Mouse (Mus musculus): Measurements from ENCODE around the gene 2310011J03Rik.

The 2310011J03Rik gene

DNA sequence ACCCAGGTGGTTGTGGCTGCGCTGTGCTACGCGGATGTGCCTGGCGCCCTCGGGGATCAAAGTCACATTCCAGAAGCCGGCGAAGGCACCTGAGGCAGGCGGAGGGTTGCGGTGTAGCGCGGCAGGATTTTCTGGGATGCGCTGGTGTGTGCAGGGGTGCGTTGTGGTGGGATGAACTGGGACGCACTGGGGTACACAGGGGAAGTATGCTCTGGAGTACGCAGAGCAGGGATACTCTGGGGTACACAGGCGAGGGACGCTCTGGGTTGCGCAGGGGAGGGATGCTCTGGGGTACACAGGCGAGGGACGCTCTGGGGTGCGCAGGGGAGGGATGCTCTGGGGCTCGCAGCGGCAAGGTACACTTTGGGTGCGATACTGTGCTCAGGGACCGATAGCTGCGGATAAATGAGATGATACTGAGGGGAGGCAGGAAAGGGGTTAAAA is 22.0 kb upstream of the 2310011J03Rik start:
- no peak for DNase-seq (ENCODE audit: low read depth, low spot score)

DNA sequence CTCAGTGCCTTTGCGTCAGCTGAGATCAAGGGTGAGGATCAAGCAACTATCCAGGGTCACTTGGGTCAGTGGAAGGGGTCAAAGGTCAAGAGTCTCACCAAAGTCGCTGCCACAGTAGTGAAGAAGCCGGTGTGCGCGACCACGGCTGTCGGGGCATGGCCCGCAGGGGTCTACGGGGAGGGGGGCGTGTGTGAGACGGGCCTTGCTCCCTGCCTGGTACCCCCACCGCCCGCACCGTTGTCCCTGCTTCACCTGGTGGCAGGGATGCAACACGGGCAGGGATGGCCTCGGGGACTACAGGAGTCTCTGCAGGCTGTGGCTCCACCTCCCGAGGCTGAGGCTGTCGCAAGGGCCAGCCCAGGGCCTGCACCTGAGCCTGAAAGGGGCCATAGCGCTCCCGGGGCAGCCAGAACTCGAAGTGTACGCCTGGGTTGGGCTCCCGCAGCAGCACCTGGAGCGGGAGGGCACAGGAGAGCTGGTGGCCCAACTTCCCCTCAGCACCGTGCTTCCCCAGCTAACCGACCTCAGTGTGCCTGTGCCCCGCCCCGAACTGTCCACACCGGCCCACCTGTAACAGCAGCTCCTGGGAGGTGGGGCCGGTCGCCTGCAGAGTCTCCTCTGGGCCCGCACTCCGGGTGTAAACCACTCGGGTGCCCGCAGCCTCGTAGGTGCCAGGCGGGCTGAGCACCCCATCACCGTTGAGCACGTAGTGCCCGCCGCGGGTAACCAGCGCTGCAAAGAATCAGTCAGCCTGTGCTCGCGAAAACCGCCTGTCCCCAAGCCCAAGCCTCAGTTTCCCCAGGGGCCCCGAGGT is 21.4 kb upstream of the 2310011J03Rik start:
- DNase-seq (ENCODE audit: low read depth, low spot score): no peak

DNA sequence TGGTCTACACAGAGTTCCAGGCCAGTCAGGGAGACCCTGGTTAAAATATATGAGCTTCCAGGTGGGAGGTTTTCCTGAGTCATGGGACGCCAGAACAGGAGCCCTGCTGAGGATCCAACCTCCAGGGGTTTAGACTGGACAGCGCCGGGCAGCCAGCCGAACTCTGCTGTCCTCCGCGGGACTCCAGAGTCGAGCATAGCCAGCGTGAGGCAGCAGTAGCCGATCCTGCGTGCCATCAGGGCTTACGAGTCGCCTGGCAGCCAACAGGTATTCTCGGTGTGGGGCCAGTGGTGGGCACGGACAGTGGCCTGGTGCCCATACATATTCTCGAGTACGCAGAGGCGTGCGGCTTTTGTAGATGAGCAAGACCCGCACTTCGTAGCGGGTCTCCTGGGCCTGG is 20.7 kb upstream of the 2310011J03Rik start:
- no peak for DNase-seq (ENCODE audit: low read depth, low spot score)

DNA sequence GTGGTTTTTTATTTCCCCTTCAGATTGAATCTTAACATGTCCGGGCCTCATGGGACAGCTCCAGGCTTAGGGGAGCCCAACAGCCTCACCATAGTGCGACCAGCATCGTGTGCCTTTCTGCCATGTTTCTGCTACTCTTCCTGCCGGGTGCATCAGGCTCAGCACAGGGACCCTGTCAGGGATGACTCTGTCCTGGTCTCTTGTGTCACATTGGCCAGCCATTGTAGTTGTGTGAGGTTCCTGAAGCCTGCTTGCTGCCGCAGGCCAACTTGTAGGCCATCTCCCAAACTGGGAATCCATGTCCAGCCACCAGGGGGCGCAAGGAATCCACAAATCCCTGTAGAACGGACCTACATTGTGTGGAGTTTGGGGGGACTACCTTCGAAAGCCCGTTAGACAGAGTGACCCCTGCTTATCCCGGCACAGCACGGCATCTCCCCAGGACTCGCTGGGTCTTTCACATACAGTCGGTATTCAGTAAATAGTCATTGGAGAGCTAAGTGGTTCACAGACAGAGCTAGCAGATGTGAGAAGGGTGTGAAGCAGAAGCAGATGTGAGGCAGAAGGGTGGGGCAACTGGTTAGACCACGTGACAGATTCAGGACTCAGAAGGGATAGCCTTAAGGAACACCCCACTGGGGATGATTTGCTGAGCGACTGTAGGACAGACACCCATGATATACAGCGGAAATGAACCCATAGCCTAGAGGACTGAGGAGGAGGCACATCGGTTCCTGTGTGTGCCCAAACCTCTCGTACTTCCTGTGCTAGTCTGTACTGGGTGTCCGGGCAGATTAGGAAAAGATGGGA is 19.8 kb upstream of the 2310011J03Rik start:
- DNase-seq (ENCODE audit: low read depth, low spot score): peak; percentile 94

DNA sequence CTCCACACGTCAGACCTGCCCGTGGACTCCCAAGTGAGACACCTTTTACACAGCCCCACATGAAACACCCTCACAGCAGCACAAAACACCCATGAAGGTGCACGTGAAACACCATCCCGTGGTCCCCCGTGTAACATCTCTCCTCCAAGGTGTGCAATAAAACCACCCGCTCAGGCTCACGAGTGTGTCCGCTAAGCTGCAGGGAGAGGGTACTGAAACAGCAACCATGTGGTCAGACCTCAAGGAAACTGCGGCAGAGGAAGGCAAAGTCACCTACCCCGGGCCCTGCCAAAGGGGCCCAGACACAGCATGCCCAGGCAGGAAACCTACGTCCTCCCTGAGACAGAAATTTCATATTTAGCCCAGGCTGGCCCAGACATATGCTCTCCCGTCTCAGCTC is 15.9 kb upstream of the 2310011J03Rik start:
- DNase-seq (ENCODE audit: low read depth, low spot score): no peak

DNA sequence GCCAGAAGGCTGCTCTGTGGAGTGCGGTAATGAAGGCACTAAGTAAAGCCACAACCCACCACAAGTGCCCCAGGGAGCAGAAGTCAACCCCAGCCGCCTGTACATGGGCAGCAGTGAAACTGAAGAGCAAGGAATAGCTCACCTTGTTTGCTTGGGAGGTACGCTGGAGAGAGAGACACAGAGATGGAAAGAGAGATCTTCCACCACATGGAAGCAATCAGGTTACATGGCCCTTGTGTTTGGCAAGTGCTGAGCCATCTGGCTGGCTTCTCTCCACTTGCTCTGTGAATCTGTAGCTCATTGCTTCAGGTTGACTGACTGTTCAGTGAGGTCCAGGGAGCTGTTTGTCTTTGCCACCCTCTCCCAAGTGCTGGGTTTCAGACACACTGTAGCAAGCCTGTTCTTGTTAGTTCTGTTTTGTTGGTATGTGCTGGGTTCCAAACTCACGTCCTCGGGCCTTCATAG is 12.2 kb upstream of the 2310011J03Rik start:
- peak; percentile 93 for DNase-seq (ENCODE audit: low read depth, low spot score)

DNA sequence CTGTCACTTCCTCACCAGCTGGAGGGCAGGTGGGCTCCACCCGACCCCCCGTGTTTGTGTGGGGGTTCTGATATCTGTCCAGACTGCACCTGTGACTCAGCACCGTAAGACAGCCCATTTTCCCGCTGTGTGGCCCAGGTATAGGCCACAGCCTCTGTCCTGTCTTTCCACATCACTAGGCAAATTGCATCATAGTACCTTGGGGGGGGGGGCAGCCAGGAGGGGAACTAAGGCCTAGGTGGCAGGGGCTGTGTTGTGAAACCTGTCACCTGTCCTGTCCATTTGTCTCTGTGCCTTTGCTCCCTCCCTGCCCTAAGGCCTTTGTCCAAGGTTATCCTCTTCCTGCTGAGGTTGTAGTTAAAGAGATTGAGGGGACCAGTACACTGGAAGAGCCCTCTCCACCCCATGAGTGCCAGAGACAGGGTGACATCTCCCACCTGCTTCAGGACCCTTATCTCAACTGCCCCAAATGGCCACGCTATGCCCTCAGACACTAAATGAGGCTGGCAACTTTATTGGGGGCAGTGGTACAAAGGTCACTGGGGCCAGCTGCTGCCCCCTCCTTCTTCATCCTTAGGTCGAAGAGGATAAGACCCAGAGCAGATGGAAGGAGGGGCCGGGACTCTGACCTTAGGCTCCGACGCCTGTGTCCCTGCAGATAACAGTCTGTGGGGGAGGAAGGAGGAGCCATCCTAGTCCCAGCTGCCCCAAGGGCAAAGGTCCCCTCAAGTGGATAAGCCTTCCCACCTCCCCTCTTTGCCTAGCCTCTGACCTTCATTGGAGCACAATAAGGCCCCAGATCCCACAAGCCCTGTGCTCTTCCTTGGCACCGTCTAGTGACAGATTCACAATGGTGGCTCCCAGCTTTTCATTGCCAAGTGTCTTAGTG is 11.5 kb upstream of the 2310011J03Rik start:
- peak; percentile 83 for DNase-seq (ENCODE audit: low read depth, low spot score)

DNA sequence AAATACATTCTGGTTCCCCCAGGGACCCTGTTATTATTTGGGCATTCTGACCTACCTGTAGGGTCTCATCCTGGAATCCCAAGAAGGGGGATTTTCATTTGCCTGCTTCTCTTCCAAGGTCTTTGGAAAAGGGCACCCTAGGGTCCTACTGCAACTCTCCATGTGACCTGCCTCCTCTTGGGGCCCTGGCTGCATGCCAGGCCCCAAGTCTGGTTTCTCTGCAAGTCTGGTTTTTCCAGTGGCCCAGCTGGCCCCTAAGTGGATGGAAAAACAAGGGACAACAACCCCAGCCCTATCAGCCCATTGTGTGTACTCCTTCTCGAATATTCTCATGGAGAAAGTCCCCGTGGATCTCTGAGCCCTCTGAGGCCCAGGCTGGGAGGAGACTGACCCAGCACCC is 10.6 kb upstream of the 2310011J03Rik start:
- DNase-seq (ENCODE audit: low read depth, low spot score): no peak

DNA sequence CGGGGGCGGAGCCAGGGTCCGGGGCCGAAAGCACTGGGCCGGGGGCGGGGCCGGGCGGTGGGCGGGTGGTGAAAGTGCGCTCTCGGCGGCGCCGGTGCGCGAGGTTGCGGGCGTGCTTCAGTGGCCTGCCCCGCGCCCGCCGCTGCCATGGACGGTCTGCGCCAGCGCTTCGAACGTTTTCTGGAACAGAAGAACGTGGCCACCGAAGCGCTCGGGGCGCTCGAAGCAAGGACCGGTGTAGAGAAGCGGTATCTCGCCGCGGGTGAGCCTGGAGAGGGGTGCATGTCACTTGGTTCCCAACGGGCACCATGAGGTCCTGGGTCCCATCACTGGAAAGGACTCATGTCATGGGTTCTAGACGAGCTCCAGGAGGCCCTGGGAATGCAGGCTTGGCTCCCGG is 9.7 kb upstream of the 2310011J03Rik start:
- DNase-seq (ENCODE audit: low read depth, low spot score): no peak

DNA sequence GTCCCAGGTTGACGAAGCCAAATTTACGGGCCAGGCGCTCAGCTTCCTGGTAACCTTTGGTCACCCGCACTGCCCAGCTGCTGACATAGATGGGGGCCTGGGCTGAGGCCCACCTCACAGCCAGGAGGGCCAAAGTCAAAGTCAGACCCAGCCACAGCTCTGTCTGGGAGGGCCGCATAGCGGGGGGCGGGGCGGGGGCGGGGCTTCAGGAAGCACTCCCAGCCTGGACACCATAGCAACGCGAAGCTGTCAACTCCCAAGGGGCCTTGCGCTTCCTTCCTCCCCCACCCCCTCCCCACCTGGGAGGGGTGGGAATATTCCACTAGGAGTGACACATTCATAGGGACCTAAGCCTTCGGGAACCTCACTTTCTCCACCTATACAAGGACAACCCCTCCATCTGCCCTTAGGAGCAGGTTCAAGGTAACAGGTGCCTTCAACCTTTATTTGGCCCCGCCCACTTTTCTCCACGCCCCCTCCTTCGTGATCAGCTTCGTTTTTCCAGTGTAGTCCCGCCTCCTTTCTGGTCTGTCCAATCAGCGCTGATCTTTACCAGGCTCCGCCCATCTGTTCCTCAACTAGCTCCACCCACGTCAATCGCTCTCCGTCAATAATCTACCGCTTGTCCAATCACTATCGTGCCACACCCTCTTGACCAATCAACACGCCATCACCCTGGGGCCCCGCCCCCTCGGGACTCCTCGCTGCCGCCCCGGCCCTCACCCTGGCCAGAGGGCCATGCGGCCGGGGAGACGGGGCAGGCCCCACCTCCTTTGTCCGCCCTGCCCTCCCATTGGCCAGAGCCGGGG is 9.1 kb upstream of the 2310011J03Rik start, which contains the start of the genes Pcsk4 and Reep6:
Gene Pcsk4, minus strand, starts transcription at position 226 of the 809 bp plus-strand sequence.
Gene Reep6, plus strand, starts transcription at position 681 of the 809 bp plus-strand sequence.
- DNase-seq (ENCODE audit: low read depth, low spot score): peak; percentile 98

DNA sequence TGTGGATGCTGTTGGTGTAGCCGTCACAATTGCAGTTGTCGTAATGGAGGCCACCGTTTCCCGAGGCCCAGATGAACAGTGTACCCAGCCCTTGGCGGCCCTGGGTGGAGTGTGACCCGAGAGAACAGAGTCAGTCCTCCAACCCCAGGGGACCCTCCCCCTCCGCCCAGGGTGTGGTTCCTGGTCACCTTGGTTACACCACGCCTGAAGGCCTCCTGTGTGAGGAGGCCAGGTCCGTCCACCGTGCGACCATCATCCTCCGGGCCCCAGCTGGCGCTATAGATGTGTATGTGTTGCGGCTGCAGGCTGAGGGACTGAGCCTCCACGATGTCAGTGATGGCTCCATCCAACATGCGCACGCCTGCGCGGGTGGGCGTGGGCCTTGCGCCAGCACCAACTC is 4.7 kb upstream of the 2310011J03Rik start:
- no peak for DNase-seq (ENCODE audit: low read depth, low spot score)

DNA sequence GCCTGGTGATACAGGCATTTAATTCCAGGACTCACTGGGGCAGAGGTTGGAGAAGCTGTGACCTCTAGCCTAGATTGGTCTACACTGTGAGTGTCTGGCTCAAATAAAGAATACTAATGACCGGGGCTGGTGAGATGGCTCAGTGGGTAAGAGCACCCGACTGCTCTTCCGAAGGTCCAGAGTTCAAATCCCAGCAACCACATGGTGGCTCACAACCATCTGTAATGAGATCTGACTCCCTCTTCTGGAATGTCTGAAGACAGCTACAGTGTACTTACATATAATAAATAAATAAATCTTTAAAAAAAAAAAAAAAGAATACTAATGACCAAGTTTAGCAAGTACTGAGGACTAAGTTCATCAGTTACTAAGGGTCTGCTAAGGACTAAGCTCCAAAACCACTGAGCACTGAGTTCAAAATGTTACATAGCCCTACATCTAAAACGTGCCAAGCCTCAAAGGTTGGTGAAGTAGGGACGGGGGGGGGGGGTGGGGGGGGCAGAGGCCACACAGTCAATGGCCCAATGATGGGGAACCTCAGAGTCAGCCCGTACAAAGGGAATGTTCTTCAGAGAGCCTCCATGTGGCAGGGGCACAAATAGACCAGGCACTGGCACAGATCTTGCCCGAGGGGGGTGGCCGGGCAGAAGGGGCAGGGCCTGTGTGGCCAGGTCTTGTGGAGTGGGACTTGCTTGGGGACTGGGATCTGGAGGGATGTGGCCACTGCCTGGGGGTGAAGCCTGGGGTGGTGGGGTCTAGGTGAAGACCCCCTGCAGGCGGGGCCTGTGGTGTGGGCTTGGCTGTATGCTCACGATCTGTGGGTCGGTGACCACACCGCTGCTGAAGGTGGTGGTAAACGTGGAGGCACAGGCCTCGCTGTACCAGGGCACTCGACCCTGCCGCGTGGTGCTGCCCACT is 4.0 kb upstream of the 2310011J03Rik start:
- DNase-seq (ENCODE audit: low read depth, low spot score): no peak

DNA sequence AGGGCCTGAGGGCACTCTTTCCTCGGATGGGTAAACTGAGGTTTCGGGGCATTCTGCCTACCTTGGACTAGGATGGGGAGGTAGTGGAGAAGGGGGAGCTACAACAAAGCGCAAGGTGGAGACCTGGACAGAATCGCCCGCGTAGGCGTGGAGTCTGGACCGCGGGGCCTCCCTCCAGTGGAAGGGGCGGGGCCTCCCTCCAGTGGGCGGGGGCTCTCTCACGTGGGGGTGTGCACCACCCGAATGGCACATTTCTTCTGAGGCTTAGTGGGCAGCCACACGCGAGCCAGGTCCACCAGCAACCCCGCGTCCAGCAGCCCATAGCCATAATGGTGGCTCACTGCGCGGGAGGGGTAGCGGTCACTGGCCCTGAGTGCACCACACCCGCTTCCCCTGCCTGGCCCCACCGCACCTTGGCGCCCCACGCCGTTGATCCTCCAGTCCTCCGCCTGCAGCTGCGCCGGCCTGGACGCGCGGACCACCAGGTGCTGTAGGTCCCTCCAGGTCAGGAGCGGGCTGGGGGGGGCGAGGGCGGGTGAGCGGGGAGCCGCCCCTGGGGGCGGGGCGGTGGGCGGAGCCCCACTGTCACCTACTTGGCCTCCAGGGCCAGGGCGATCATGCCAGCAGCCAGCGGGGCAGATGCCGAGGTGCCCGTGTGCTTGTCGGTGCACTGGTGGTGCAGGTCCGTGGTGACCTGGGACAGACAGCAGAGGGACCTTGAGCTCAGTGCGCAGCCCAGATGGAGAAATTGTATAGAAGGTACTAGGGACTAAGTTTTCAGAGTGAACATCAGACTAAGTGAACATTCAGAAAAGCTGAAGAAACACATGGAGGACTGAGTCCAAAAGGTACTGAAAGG is 3.2 kb upstream of the 2310011J03Rik start:
- DNase-seq (ENCODE audit: low read depth, low spot score): peak; percentile 74

DNA sequence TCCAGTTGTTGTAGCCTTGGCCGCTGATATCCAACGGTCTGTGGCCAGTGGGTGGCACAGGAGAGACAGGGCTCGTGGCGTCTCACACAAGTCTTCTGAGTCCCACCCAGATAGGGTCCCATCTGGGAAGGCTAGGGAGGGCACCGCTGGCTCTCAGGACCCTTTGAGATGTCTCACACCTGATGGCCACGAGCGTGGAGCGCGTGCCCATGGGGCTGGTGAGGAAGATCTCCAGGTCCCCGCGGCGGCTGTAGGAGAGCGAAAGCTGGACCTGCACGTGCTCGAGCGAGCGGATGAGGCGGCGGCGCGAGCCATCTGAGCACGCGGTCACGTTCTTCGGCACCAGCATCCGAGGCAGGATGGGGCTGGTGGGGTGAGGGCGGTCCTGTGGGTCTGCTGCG is 2.5 kb upstream of the 2310011J03Rik start:
- peak; percentile 40 for DNase-seq (ENCODE audit: low read depth, low spot score)

DNA sequence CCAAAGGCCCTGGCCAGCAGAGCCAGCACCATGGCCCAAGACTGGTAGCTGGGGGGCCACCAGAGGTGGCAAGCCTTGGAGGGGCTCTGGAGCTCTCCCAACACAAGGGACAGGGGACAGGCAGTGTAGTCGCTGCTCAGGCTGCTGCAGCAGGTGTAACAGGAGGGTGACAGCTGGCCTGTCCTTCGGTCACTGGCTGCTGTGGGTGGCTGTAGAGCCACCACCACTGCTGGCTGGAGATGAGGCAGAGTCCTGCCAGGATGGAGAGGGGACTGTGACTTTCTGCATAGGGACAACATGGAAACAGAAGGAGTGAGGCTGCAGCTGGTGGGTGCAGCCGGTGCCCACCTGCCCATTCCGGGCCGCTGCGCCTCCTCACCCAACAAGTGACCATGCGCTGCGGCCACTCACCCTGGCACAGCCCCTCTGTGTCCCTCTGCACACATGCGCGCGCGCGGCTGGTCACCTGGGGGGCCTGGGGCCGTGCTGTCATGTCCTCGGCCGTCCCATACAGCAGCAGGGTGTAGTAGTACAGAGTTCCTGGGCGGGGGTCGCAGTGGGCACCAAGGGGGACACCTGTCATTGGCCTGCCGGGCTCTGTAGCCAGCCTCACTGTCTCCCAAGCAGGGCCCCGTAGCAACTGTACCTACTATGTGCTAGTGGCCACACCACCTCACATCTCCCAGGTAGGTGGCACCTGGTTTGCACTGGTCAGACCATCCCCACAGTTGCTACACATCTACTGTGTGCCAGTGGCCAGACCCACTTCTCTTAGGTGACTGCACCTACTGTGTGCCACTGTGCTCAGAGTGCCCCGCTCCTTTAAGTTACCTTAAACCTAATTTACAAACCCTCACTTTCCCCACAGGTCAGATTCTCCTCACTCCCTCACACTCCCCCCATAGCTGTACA is 1.6 kb upstream of the 2310011J03Rik start:
- no peak for DNase-seq (ENCODE audit: low read depth, low spot score)

DNA sequence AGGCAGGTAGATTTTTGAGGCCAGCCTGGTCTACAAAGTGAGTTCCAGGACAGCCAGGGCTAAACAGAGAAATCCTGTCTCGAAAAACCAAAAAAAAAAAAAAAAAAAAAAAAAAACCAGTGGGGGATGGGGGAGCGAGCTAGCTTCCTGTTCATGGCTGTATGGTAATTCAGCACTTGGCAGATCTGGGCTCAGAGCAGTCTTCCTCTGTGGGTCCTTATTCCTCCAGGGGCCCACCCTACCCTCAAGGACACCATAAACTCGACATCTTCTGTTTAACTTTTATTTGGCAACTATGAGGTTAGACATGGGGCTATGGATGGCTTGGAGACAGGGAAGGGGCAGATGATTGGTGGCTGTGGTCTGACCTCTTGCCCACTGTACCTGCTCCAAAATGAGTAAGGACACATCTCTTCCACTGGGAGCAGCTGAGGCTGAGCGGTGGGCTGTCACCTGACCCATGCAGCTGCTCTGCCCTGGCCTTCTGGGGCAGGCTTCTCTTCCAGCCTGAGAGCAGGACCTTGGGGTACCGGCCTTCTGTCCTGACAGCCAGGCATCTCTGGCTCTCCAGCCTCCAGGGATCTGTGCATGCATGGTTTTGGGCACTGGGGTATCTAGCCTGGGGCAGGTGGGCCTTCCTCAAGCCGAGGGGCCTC is 805 bp upstream of the 2310011J03Rik start:
- DNase-seq (ENCODE audit: low read depth, low spot score): no peak

DNA sequence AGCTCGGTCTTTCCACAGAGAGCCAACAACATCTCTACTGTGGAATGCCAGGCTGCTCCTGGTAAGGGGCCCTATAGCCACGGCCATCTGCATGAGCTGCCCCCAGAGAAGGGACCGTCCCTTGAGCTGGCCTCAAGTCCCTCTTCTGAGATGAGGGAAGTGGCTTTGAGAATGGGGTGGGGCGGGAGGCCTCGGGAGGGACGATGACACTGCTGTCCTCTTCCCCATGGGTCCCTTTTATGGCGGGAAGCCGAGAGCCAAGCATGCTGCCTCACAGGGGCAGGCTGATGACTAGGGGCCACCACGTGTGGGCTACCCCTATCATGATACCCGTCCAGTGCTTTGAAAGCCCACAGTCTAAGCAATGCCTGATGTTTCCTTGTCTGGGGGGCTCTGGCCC is 3.3 kb downstream of the 2310011J03Rik start:
- DNase-seq (ENCODE audit: low read depth, low spot score): no peak
